Mouse (Mus musculus): ENCODE data around the gene Exph5.

DNA sequence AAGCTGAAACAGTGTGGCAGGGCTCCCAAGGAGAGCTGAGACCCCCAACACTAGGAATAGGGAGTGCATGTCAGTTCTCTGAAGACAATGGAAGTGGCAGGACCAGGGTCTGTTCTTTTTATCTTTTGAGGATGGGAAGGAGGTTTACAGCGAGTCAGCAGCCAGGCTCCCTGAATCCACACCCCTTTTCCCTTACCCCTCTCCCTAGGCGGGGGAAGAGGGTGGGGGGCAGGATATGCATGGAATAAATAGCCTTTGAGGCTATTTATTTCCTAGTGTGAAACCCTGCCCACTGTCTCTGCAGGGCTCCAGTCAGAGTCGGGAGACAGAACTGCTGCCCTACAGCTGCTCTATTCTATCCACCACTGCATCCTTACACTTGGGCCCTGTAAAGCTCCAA lies 43.7 kb upstream of the Exph5 start:
- TF ChIP-seq CTCF (IDR thresholded peaks at IDR 0.05): no peak
- TF ChIP-seq EP300 (IDR thresholded peaks at IDR 0.05): no peak
